Mouse (Mus musculus) lung, adult 2 months (tissue): ENCODE data around the gene Itpk1.

ENCODE experiments used
- CTCF ChIP-seq: fragments of 200-500 bp; IDR thresholded peaks from 2 replicates; pipeline ENCODE4 v1.5.1; 2011; ENCODE audit warnings: mild to moderate bottlenecking, low read length, control low read depth; ENCODE audit not compliant: insufficient read depth
- POLR2A ChIP-seq: fragments of 200-500 bp; IDR thresholded peaks from 2 replicates; pipeline ENCODE4 v1.6.1; 2011; ENCODE audit warnings: low read depth, mild to moderate bottlenecking, control low read depth, low read length, borderline replicate concordance; ENCODE audit errors: extremely low read depth

DNA sequence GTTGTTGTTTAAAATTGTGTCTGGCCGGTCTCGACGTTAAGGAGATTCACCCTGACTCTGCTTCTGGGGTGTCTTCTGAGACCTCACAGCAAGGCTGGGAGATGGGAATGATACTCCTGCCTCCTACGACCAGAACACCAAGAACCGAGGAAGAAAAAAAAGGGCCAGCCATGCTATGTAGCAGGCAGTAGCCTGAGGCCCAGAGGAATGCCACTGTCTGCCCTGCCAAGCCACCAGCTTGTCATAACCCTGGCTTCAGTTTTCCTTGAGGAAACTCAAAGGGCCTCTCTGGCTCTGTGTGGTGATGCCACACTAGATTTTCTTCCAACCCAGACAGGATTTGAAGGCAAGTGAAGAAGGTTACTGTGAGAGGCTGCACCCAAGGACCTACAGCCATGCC is 79.6 kb downstream of the Itpk1 start:
- no peak for TF ChIP-seq CTCF
- no peak for TF ChIP-seq POLR2A
